Mouse (Mus musculus): ENCODE measurements around the gene Srrm3.

GRCm38 (mm10) chr5:135851024-135851423 lies 44.3 kb downstream of the Srrm3 start:
- no peak for TF ChIP-seq GATA1 (IDR thresholded peaks at IDR 0.05; ENCODE audit: low read length)
- TF ChIP-seq TAL1 (IDR thresholded peaks at IDR 0.05; ENCODE audit: low read length): no peak
